Mouse (Mus musculus): ENCODE data around the gene Cebpzos.

Cebpzos gene

GRCm38 (mm10) chr17:78916369-78916813 is at the start of gene Cebpzos:
TSS of gene Cebpzos (plus strand) at chr17:78916500.
- DNase-seq, result peak; percentile 88 to 92

- DNase-seq, result no peak
Observed at GRCm38 (mm10) chr17:78873886-78874285, 42.4 kb upstream of the Cebpzos start.

GRCm38 (mm10) chr17:78881878-78882304 is 34.4 kb upstream of the Cebpzos start:
- peak; percentile 38 to 59 for DNase-seq

- DNase-seq, result peak; percentile 88 to 95
Observed at GRCm38 (mm10) chr17:78882401-78883112, 33.7 kb upstream of the Cebpzos start, which contains the start of gene Eif2ak2. TSS of gene Eif2ak2 (minus strand) at chr17:78882573.

- DNase-seq, result no peak
Observed at GRCm38 (mm10) chr17:78883291-78883690, 33.0 kb upstream of the Cebpzos start.

- DNase-seq, result no peak
Observed at GRCm38 (mm10) chr17:78885286-78886065, 30.8 kb upstream of the Cebpzos start.

GRCm38 (mm10) chr17:78888554-78888953 is 27.7 kb upstream of the Cebpzos start:
- no peak for DNase-seq

- no peak for DNase-seq
Observed at GRCm38 (mm10) chr17:78889184-78889583, 27.1 kb upstream of the Cebpzos start.

GRCm38 (mm10) chr17:78891020-78891419 is 25.3 kb upstream of the Cebpzos start:
- no peak for DNase-seq

- DNase-seq, result no peak
Observed at GRCm38 (mm10) chr17:78894991-78895390, 21.3 kb upstream of the Cebpzos start.

- peak; percentile 74 to 82 for DNase-seq
Observed at GRCm38 (mm10) chr17:78895394-78895793, 20.9 kb upstream of the Cebpzos start.

- DNase-seq, result no peak
Observed at GRCm38 (mm10) chr17:78903158-78903557, 13.1 kb upstream of the Cebpzos start.

GRCm38 (mm10) chr17:78906892-78907291 is 9.4 kb upstream of the Cebpzos start, which contains the start of gene Sult6b1:
TSS of gene Sult6b1 (minus strand) at chr17:78906992.
- DNase-seq, result no peak

GRCm38 (mm10) chr17:78909374-78909773 is 6.9 kb upstream of the Cebpzos start:
- DNase-seq, result no peak

- peak; percentile 44 to 57 for DNase-seq
Observed at GRCm38 (mm10) chr17:78912861-78913281, 3.4 kb upstream of the Cebpzos start.

GRCm38 (mm10) chr17:78913921-78914320 is 2.4 kb upstream of the Cebpzos start:
- DNase-seq, result no peak

- DNase-seq, result no peak
Observed at GRCm38 (mm10) chr17:78915772-78916171, 528 bp upstream of the Cebpzos start.

- DNase-seq, result no peak
Observed at GRCm38 (mm10) chr17:78916899-78917298, 599 bp downstream of the Cebpzos start.

- DNase-seq, result no peak
Observed at GRCm38 (mm10) chr17:78917696-78918095, 1.4 kb downstream of the Cebpzos start.

- DNase-seq, result no peak
Observed at GRCm38 (mm10) chr17:78935857-78936256, 19.6 kb downstream of the Cebpzos start.

- peak; percentile 98 for DNase-seq
Observed at GRCm38 (mm10) chr17:78936466-78937228, 20.3 kb downstream of the Cebpzos start, which contains the start of the genes Cebpz and Ndufaf7. TSS of gene Cebpz (minus strand) at chr17:78937066. TSS of gene Ndufaf7 (plus strand) at chr17:78937136.

- DNase-seq, result no peak
Observed at GRCm38 (mm10) chr17:78937229-78937853, 21.0 kb downstream of the Cebpzos start.
